Mouse (Mus musculus) testis, adult 2 months (tissue): Measurements from ENCODE around the gene Acrbp.

Source experiments
- CTCF ChIP-seq: fragments of 200-500 bp; IDR thresholded peaks from 2 replicates; pipeline ENCODE4 v1.5.1; 2012; ENCODE audit warnings: low read depth, mild to moderate bottlenecking, inconsistent platforms, low read length, moderate library complexity; ENCODE audit not compliant: control insufficient read depth, insufficient read depth, insufficient replicate concordance
- POLR2A ChIP-seq: fragments of 200-500 bp; IDR thresholded peaks from 2 replicates; pipeline ENCODE4 v1.6.1; 2012; ENCODE audit warnings: low read depth, mild to moderate bottlenecking, inconsistent platforms, low read length, moderate library complexity; ENCODE audit not compliant: control insufficient read depth

GRCm38 (mm10) chr6:125041047-125041446 lies 8.4 kb upstream of the Acrbp start:
- TF ChIP-seq CTCF: no peak
- no peak for TF ChIP-seq POLR2A
